Mouse (Mus musculus) liver, embryonic 14.5 days (tissue): ENCODE measurements around the gene Cyp4f14. TPM values are rescaled to one million over a fixed set of nuclear protein-coding genes. Genes with fewer than 3 reads are reported as not detected.

ENCODE experiments used
- ATAC-seq: fragments of 200-750 bp; cut with Nextera tagmentation; 2 replicates; pipeline ENCODE4 v1.8.0; 2017; ENCODE audit warnings: moderate number of reproducible peaks, mild to moderate bottlenecking, moderate library complexity; ENCODE audit not compliant: insufficient read depth
- DNase-seq, 3 experiments: peaks; one replicate each; pipeline ENCODE4 v3.0.0-alpha.2; 2012 to 2013; ENCODE audit warnings: low read depth in 3 of 3, low spot score in 3 of 3
- H3K27ac ChIP-seq: fragments of 300-500 bp; sonication (generic); 2 replicates; pipeline ENCODE4 v1.5.1; 2014; ENCODE audit warnings: moderate library complexity, mild to moderate bottlenecking, control low read depth, inconsistent platforms
- H3K27me3 ChIP-seq: fragments of 300-500 bp; sonication (generic); 2 replicates; pipeline ENCODE4 v1.6.1; 2014; ENCODE audit warnings: mild to moderate bottlenecking, low read length, moderate library complexity; ENCODE audit not compliant: control insufficient read depth, insufficient read depth
- H3K36me3 ChIP-seq: fragments of 300-500 bp; sonication (generic); replicated peaks from 2 replicates; pipeline ENCODE4 v1.6.1; 2014; ENCODE audit warnings: low read depth; ENCODE audit not compliant: control insufficient read depth, insufficient read depth
- H3K4me1 ChIP-seq, 2 experiments: fragments of 200-500 bp in 1 of 2; fragments of 300-500 bp in 1 of 2; sonication (generic) in 1 of 2; replicated peaks; 2 replicates each; pipeline ENCODE4 v1.6.1; 2012 to 2014; ENCODE audit warnings: antibody characterized with exemption in 1 of 2, inconsistent platforms in 1 of 2, low read length in 1 of 2; ENCODE audit not compliant: control insufficient read depth in 2 of 2, insufficient read depth in 2 of 2
- H3K4me2 ChIP-seq: fragments of 300-500 bp; sonication (generic); 2 replicates; pipeline ENCODE4 v1.6.1; 2014; ENCODE audit warnings: low read depth, mild to moderate bottlenecking, control low read depth, moderate library complexity
- H3K4me3 ChIP-seq, 2 experiments: fragments of 200-500 bp in 1 of 2; fragments of 300-500 bp in 1 of 2; sonication (generic) in 1 of 2; 2 replicates each; pipeline ENCODE4 v1.5.1; 2012 to 2014; ENCODE audit warnings: low read depth in 2 of 2, low read length in 2 of 2, mild to moderate bottlenecking in 2 of 2, control low read depth in 1 of 2, inconsistent platforms in 1 of 2, moderate library complexity in 1 of 2; ENCODE audit not compliant: insufficient read depth in 1 of 2
- H3K9ac ChIP-seq: fragments of 300-500 bp; sonication (generic); replicated peaks from 2 replicates; pipeline ENCODE4 v1.6.1; 2014; ENCODE audit warnings: mild to moderate bottlenecking, control low read depth, moderate library complexity
- H3K9me3 ChIP-seq: fragments of 300-500 bp; sonication (generic); 2 replicates; pipeline ENCODE4 v1.6.1; 2016; ENCODE audit warnings: low read length, mixed read lengths; ENCODE audit not compliant: control insufficient read depth
- CTCF ChIP-seq: IDR thresholded peaks from 2 replicates; pipeline ENCODE4 v1.5.1; 2016; ENCODE audit warnings: antibody characterized with exemption, low read depth, control low read depth
- EP300 ChIP-seq: IDR thresholded peaks from 2 replicates; pipeline ENCODE4 v1.6.1; 2016; ENCODE audit warnings: antibody characterized with exemption, low read depth
- WGBS: fragments of 180-500 bp; shearing (Covaris S2); extraction: QIAGEN DNeasy Blood & Tissue Kit; methylation state at CpG from one replicate; pipeline ENCODE4 v1.1.7; 2014; ENCODE audit not compliant: insufficient replicate concordance; 5-methylcytosine and 5-hydroxymethylcytosine counted together
- polyA plus RNA-seq, 2 experiments: library from polyadenylated mRNA; depleted of rRNA in 1 of 2; stranded (reverse) in 1 of 2; unstranded in 1 of 2; fragments of >200 nt; fragmentation: Nextera tagmentation in 1 of 2; extraction: Ambion mirVana in 1 of 2; gene quantifications; 2 replicates each; pipeline versions ENCODE4 v1.2.1 to v1.2.3; 2012 to 2014

Cyp4f14 gene
- polyA plus RNA-seq, 2 experiments, result not detected

- Histone ChIP-seq H3K36me3 (no peaks in the 10 kb centered on the region), H3K9me3 (no peaks in the 10 kb centered on the region), H3K9ac (no peak overlapping the region), H3K4me1 (no peaks in the 10 kb centered on the region), H3K27ac (no peak overlapping the region), H3K4me3 (no peak overlapping the region), H3K4me2 (no peak overlapping the region), H3K27me3 (no peaks in the 10 kb centered on the region)
- 67% methylated on average over 14 of the region's 14 CpGs for WGBS
- no peak for DNase-seq
- ATAC-seq, result no peak
- TF ChIP-seq EP300 (no peak), CTCF (no peak)
These were observed 36.6 kb downstream of the Cyp4f14 start for GRCm38 (mm10) chr17:32880320-32881218.

- ATAC-seq (no peak), DNase-seq (no peak)
- Histone ChIP-seq H3K36me3 (no peaks in the 10 kb centered on the region), H3K9ac (no peak overlapping the region), H3K27me3 (no peaks in the 10 kb centered on the region), H3K9me3 (no peaks in the 10 kb centered on the region), H3K27ac (no peak overlapping the region), H3K4me3 (no peak overlapping the region), H3K4me1 (no peaks in the 10 kb centered on the region), H3K4me2 (no peak overlapping the region)
- WGBS, result 77% methylated on average over 11 of the region's 11 CpGs
- TF ChIP-seq EP300, result no peak
- no peak for TF ChIP-seq CTCF
These were observed 38.4 kb downstream of the Cyp4f14 start for GRCm38 (mm10) chr17:32878773-32879172.

GRCm38 (mm10) chr17:32877471-32878171 lies 39.5 kb downstream of the Cyp4f14 start:
- H3K27ac ChIP-seq, result no peak overlapping the region

GRCm38 (mm10) chr17:32872696-32873095 lies 44.4 kb downstream of the Cyp4f14 start:
- Histone ChIP-seq H3K4me2 (no peak overlapping the region), H3K9ac (no peak overlapping the region), H3K4me1 (no peaks in the 10 kb centered on the region), H3K4me3 (no peak overlapping the region), H3K9me3 (no peaks in the 10 kb centered on the region), H3K36me3 (no peaks in the 10 kb centered on the region), H3K27me3 (no peaks in the 10 kb centered on the region), H3K27ac (no peak overlapping the region)
- ATAC-seq (no peak), DNase-seq (no peak)
- TF ChIP-seq EP300 (no peak), CTCF (no peak)
- 52% methylated on average over 5 of the region's 5 CpGs for WGBS

More at GRCm38 (mm10) chr17:32877471-32878171, 39.5 kb downstream of the Cyp4f14 start:
- Histone ChIP-seq H3K4me2 (no peak overlapping the region), H3K4me1 (no peaks in the 10 kb centered on the region), H3K27me3 (no peaks in the 10 kb centered on the region), H3K9ac (no peak overlapping the region), H3K9me3 (no peaks in the 10 kb centered on the region), H3K4me3 (no peak overlapping the region), H3K36me3 (no peaks in the 10 kb centered on the region)
- 7% methylated on average over 22 of the region's 22 CpGs for WGBS
- TF ChIP-seq CTCF, result no peak
- no peak for TF ChIP-seq EP300
- no peak for ATAC-seq
- no peak for DNase-seq

DNA sequence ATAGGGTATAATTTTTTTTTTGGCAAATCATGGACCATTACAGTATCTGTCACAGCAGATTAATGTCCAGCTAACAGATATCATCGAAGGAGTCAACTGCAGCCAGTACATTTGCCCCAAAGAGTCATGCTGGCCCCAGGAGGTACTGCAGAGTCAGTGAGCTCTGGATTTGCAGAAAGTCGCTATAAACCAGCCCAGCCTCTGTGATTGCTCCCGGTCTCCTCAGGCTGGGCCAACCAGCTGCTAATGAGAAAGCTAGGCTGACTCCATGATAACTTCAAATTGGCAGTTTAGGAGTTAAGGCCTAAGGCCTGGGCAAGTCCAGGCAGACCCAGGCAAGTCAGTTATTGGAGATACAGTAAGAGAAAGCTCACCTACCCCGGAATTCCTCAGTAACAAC lies 45.1 kb downstream of the Cyp4f14 start:
- 66% methylated on average over 4 of the region's 4 CpGs for WGBS
- no peak for TF ChIP-seq CTCF
- TF ChIP-seq EP300, result no peak
- H3K9ac ChIP-seq, result no peak overlapping the region
- DNase-seq, result no peak
- no peak overlapping the region for H3K4me3 ChIP-seq
- no peaks in the 10 kb centered on the region for H3K9me3 ChIP-seq
- H3K4me2 ChIP-seq, result no peak overlapping the region
- no peaks in the 10 kb centered on the region for H3K36me3 ChIP-seq
- H3K27me3 ChIP-seq, result no peaks in the 10 kb centered on the region
- no peak for ATAC-seq
- no peaks in the 10 kb centered on the region for H3K4me1 ChIP-seq
- no peak overlapping the region for H3K27ac ChIP-seq
